Mouse (Mus musculus) cerebellum, postnatal 25 days (tissue): ENCODE measurements around the gene Dcp1b.
A peak's percentile ranks its signal among the peaks of the same experiment; 100 is the strongest.
"Not testable (repeated sequence)": the region's sequence is repeated elsewhere in the genome, so short reads cannot be mapped to it uniquely, and the experiment has no call there.

Experiments
- DNase-seq, 2 experiments: peaks; one replicate each; pipeline ENCODE4 v3.0.0; 2021; ENCODE audit warnings: mixed read lengths in 2 of 2

Gene Dcp1b

DNA sequence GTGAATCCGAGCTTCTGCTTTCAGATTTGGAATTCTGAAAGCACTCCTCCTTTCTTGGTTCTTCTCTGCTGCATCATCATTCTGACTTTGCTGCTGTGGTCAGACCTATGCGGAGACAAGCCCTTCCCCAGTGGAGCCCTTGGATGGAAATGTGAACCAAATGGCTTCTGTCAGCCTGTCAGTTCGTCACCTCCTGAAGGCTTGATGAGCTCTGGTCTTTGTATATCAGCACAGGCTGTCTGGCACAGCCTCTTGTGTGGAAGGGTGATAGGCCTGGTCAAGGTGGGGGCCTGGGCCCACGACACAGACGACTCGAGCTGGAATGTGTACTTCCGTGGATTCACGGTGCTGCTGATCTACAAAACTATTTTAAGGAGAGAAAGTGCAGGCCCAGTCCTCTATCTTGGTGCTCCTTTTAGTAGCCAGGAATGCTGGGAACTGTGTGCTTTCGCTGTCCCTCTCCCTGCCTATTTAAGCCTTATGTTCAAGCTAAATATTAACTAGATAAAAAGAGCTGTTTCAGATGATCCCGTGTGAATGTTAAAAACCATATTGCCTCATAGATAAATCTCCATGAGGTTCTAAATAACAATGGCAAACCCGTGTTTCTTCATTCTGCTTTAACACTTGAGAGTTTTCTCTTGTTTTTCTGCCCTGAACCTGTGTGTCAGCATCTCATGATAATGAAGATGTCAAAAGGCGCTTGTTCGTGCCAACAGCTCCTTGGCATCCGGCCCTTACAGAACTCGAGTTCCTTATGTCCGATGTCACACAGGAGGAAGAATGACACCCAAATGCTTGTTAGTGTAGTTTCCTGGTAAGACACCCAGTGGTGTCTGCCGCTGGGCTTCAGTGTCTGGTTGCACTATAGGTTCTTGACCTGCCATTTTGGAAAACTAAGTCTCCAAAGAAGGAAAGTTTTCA, 21.6 kb downstream of the Dcp1b start, which contains the start of gene Cacna1c:
Gene Cacna1c (minus strand): TSS at position 37 of the 924 bp plus-strand sequence.
- DNase-seq: peak; percentile 36 to 61

DNA sequence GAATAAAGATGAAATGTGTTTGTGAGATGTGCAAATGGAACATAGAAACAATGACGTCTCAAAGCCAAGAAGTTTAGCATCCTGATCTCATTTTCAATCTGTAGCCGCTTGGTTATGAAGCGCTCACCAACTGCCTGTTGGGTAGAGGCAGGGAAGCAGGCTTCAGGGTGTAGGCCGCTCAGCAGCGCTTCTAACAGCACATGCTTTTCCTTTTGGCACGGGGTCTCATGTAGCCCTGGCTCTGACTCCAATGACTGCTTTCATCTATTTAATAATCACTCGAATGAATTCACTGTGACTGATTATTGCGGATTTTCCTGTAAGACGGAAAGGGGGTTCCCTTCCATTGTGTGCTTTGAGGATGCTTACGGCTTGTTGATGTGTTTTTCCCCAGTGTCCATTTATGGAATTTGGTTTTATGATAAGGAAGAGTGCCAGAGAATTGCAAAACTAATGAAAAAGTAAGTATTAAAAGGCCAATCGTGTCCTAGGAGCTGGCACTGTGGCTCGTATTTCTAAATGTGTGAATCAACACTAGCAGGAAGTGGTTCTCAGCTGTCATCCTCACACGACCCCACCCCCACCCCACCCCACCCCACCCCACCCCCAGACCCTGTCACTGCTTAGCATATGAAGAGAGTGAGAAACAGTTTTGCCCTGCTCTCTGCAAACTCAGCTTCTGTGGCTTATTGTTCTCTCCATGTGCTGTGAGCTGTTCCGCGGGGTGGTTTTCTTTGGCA, 23.7 kb downstream of the Dcp1b start:
- DNase-seq: no peak

DNA sequence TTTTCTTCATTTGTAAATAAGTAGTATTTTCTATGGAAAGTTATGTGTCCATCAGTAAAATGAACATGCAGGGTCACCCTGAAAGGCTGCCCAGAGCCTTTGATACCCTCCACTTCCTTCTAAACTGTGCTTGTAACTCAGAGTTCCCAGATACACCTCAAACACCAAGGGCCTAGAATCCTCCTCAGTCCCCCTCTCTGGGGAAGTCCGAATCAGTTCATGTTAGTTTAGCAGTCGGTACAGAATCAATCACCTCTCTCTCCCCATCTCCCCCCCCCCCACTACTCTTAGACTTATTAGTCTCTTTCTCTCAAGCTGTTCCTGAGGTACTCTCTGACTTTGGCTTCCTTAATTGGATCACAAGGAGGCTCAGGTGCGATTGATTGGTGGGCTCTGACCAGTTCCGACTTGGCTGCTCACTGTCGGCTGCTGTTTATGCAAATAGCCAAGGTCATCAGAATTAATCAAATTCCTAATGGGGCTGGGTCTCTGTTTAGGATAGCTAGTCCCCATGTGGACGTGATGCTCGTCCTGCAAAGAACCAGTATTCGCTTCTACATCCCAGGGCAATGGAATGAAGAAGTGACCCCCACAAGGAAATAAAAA, 24.3 kb downstream of the Dcp1b start:
- DNase-seq: no peak

DNA sequence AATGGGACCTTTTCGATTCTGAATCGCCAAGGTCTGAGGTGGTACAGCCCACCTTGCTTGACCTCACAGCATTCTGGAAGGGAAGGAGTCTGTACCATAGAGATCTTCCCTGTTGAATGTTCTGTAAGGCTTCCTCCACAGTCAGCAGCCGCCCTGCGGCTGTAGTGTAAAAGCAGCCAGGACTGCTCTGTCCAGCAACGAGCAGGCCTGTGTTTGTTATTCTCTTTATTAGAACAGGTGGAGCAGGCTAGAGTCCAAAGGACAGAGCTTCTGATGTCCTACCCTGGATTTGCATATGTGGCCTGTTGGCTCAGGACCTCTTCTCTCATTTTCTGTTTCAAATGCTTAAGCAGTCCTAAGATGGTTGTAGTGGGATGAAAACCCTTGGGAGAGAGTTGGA, 25.3 kb downstream of the Dcp1b start:
- no peak for DNase-seq

DNA sequence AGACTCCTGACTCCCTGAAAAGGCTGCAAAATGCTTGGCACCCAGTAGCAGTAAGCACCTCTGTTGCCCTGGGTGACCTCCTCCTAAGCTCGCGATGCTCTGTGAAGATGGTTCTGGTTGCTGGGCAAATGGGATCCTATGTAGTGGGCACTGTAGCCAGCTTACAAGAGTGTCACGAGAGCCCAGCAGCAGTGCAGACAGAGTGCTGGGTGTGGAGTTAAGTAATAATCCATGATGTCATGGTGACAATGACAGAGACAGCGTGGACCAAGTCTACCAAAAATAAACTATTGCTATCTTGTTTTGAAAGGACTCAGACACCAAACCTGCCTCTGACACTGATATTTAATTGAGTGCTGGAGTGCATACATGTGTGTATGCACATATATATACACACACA, 26.5 kb downstream of the Dcp1b start:
- no peak for DNase-seq

DNA sequence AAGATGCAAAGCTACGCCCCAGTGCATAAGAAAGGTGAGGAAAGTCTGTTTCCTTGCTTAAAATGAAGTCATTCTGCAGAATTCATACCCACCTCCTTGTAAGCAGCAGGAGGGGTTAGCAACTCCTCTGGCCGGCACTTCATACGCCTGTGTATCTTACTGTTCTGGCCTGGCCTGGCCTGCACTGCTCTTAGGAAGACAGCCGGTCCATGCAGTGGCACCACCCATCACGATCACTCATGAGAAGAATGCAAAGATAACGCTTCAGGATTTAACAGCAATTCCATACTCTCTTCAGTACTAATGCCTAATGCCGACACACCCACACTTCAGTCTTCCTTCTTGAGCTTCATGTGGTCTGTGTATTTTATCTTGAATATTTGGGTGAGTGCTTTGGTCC, 29.2 kb downstream of the Dcp1b start:
- DNase-seq: no peak

DNA sequence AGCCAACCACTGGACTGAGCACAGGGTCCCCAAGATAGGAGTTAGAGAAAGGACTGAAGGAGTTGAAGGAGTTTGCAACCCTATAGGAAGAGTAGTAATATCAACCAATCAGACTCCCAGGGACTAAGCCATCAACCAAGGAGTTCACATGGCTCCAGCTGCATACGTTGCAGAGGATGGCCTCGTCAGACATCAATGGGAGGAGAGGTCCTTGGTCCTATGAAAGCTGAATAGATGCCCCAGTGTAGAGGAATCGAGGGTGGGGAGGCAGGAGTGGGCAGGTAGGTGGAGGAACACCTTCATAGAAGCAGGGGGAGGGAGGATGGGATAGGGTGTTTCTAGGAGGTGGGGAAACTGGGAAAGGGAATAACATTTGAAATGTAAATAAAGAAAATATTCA, 29.9 kb downstream of the Dcp1b start:
- DNase-seq: no peak

DNA sequence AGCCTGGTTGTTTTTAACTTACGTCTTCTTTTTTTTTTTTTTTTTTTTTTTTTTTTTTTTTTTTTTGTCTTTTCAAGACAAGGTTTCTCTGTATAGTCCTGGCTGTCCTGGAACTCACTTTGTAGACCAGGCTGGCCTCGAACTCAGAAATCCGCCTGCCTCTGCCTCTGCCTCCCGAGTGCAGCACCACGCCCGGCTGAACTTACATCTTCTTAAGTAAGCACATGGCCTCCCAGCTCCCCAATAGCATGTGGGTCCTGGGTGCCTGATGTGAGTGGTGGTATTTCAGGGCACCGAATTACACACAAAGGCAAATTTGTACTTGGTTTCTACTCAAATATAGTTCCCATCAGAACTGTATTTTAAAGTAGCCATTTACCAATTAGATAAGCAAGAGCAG, 31.0 kb downstream of the Dcp1b start:
- DNase-seq: not testable (repeated sequence)

DNA sequence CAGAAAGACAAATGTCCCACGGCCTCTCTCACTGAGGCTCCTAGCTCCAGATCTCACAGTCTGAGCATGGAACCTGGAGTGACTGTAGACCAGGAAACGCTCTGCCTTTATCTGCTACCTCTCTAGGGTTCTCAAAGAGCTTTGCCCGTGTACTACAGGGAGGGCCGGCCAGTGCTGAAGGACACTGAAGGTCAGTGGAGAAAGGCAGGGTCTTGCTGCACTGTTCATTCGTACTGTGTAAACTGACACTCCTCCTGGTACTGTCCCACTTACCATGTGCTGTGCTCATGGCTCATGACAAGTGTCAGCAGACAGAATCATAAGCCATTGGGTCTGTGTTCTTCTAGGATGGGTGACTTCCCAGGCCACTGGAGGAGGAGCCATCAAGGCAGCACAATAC, 38.3 kb downstream of the Dcp1b start:
- DNase-seq: no peak

DNA sequence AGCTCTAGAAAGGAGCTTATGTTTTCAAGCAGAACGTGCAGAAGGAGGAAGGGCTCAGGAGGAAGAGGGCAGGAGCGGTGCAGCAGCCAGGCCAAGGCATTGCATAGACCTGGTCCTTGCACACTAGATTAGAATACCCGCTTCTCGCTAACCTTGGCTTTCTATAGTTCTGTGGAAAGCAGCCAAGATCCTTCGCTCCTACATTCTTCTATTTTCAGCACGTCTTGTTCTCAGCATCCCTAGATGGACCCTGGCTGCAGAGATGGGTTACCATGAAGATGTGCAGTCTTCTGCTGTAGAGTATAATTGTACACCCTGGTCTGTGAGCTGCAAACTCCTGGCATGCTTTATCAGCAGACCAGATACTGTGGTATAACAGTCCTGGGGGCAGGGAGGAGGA, 39.1 kb downstream of the Dcp1b start:
- peak in 1 of 2 experiments; percentile 1 for DNase-seq

DNA sequence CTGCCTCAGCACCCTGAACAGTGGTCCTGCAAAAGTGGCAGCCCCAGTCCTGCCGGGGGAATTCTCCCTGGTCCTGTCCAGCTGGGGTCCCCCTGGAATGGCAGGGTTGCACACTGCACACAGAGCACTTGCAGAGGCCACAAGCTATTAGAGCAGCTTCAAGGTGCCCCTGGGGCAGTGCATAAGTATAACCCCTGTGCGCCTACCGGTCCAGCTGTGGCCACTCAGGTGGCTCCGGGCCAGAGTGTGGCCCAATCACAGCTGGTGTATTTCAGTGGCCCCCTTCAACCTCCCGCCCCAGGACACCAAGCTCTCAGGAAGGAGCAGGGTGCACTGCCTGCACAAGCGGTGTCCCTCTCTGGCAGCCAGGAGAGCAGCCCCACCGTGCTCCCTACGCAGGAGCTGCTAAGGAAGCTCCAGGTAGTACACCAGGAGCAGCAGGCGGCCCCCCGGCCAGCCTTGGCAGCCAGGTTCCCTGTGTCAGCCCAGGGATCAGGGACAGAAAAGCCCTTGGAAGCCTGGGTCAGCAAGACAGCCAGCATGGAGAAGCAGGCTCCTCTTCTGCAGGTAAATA, 40.1 kb downstream of the Dcp1b start:
- peak in 1 of 2 experiments; percentile 2 for DNase-seq

DNA sequence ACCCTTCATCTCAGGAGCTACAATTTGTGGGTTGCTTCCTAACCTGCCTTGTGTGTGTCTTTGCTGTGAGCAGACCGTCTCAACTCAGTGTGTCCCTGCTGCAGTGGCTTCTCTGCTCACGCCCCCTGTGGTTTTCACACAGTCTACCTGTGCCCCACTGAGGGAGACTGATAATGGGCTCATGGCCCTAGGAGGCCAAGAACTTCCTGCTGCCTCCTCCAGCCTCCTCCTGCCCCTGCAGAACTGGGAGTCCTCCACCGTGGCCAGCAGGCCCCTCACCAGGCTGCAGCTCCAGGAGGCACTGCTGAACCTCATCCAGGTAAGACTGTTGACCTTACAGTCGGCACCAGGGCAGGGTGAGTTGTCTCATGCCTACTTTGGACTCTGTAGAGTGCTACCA, 42.6 kb downstream of the Dcp1b start:
- peak in 1 of 2 experiments; percentile 5 for DNase-seq

DNA sequence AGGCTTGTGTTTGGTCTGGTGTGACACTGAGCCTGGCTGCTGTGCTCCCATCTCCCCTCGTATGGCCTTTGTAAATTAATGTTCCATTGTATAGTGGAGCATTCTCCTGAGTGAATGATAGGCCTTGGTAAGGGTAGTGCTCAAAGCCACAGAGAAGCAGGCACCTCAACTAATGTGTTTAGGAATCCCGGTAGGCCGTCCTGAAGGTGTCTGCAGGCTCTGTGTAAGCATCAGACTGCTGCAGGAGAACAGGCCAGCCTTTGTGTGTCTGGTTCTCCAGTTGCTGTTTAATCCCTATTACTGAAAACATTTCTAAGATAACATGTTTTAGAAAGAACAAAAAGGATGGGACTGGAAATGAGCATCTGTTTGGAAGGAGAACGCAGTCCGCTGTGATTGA, 43.5 kb downstream of the Dcp1b start:
- DNase-seq: peak in 1 of 2 experiments; percentile 1

DNA sequence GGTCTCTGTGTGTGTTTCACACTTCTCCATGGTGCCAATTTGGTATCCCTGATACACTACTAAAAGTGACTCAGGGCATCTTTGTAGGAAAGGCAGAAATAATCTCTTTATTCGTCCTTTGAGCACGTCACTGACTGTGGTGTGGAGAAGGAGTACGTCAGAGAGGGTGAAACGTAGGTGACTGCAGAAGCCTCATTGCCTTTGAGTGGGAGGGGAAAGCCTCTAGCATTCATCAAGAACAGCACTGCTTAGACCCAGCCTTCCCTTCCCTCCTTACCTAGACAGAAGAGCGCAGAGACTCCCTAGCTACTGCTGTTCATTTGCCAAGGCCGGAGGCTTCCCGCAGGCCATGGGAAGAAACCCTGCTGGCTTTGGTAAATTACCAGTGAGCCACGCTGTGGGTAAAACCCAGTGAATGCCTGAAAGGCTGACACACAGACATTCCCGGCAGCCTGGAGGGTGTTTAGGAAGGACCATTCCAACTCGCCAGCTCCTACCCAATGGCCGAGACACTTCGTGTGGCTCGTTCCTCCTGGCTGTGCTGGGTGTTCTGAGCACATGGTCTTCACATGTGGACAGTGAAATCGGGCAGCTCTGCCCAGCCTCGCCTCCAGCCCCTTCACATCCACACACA, 44.3 kb downstream of the Dcp1b start:
- peak; percentile 56 to 58 for DNase-seq

DNA sequence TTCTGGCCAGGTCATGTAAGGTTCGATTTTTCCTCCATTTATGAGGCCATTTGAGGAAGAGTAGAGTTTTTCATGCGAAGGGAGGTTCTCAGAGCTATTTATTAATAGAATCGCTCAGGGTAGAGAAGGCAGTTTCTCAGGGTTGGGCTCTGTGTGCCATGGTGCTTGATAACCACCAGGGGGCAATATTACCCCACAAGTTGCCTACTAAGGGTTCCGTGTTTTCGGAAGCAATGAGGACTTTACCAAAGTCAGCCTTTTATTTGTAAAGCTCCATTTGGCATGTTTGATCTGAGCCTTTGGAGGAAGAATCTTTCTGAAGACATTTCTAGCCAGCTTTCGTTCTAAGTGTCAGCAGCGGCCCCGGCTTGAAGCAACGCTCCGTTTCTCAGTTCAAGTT, 45.2 kb downstream of the Dcp1b start:
- peak; percentile 66 to 71 for DNase-seq

DNA sequence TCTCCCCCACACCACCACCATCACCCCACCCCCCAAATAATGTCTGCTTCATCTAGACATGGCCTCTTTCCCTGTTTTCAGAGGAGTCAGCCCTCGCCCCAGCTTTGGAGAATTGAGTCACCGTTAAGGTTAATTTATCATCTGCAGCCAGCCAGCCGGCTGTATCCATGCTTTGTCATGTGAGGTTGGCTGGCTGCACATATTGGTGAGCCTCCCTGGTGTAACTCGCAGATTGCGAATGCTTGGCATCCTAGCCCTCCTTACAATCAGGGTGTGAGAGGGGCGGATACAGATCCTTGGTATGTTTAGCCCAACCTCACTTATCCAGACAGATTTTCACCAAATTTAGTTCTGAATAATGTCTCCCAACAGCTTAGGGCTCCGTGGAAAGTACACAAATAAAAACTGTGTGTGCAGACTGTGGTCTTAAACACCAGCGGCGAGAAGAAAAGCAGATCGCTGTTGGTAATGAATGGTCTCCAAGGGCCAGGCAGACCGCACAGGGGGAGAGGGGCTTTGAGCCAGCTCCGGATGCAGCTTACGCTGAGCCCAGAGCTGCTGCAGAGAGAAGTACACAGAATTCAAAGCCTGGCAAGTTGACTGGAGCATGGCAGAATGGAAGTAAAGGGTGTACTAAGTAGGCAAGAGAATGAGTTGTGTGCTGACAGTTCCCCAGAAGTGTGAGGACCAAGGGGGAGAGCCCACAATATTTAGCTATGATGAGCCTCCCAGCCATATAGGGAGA, 49.6 kb downstream of the Dcp1b start:
- no peak for DNase-seq

DNA sequence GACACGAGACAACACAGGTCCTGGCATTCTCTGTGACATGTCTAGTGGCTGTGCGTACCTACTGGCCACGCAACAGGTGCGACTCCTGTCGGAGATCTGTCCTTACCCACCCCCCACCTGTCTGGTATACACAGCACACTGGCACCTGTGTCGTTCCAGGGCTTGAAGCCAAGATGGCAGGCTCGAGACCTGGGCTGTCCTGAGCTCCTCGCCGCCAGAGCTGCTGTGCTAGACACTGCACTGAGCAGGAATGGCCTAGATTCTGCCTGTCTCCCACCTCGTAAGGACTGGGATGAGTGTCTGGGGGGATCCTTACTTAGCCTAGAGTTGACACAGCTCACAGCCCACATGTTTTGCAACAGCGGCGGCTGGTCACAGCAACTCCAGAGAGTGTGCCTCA, 50.2 kb downstream of the Dcp1b start:
- peak in 1 of 2 experiments; percentile 62 for DNase-seq

DNA sequence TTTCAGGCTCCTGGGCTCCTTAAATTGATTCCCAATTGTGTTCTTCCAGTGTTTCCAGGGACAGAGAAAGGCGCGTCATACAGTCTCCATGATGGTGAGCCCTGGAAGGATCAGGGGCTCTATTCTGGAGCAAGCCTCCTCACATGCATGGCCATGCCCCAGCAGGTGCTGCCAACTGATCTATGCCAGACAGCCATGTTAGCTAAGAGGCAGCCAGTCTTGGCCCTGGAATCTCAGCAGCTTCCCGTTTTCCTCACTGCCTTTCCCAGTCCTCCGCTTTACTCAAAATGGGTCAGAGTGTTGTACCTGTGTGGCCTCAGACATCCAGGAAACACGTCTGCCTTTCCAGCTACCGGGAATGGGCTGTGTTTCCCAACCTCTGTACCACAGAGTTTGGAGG, 50.7 kb downstream of the Dcp1b start:
- DNase-seq: no peak

DNA sequence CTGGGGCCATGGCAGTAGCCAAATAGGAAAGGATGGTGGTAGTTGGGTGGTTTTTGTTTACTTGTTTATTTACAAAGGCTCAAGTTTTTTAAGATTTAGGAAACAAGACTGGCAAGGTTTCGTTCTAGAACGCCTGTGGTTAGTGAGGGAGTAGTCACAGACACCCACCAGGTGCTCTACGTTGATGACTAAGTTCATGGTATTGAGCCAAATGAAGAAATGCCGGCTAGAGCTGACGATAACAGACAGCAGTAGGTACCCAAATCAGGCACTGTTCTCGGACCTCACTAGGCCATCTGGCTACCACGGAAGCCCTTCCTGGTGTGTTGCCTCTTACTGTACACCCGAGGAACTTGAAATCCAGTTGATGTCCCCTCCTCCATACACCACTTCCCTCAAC, 51.9 kb downstream of the Dcp1b start:
- no peak for DNase-seq

DNA sequence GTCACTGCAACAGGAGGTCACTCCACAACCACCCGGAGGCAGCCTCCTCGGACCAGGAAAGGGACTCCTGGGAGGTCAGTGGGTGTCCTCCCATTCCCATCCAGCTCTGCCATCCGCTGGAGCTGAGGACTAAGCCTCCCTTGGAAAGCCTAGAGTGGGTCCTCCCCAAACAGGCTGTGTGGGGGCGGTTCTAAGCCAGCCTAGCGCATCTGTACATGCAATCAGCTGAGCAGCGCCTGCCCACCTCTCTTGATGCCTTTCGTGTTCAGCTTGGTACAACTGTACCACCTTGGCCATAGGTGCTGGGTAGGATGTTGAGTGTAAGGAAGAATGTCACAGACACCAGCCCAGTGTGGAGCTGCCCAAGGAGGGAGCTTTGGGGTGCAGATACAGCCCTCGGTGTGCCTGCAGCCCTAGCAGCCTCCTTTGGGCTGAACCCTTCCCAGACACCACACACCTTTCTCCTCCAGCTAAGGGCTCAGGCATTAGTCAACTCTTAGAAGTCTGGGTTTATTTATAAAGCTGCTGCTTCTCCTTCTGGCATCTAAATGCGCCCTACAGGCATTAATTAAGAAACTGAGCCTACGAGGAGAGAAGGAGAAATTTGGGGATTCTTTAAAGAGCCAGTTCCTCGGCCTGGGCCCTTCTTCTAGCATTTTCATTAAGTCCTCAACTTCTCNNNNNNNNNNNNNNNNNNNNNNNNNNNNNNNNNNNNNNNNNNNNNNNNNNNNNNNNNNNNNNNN, 54.0 kb downstream of the Dcp1b start:
- no peak for DNase-seq

DNA sequence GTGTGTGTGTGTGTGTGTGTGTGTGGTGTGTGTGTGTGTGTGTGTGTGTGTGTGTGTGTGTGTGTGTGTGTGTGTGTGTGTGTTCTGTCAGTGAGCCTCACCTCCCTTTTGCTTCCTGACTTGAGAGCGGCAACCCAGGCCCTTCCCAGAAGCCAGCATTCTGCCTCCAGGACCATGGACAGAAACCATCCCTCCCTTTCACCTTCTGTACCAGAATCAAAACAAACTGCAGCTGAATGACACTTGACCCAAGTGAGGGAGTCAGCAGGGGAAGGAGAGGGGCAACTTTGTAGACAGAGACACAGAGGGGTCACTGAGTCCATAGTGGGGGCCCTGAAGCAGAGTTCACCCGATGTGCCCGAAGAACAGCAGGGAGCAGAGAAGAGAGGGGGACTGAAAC, 58.0 kb downstream of the Dcp1b start:
- no peak for DNase-seq
